Mouse (Mus musculus) small intestine, adult 10 weeks (tissue): ENCODE measurements around the gene S100z. TPM values are rescaled to one million over a fixed set of nuclear protein-coding genes. Genes with fewer than 3 reads are reported as not detected.

Experiments used
- polyA plus RNA-seq: library from polyadenylated mRNA; stranded (reverse); fragments of 350-450 nt; fragmentation: Illumina TruSeq; extraction: RNeasy Lipid Tissue Mini Kit (QIAGEN cat#74804); gene quantifications from one replicate; pipeline ENCODE4 v1.2.3, GENCODE M21; 2014; ENCODE audit warnings: low replicate concordance

The S100z gene
- not detected for polyA plus RNA-seq

GRCm38 (mm10) chr13:95478671-95479413, at the start of gene S100z:
Gene S100z (minus strand): TSS chr13:95478721.

GRCm38 (mm10) chr13:95524674-95525491, 46.4 kb upstream of the S100z start, which contains the start of gene F2rl1:
Gene F2rl1 (minus strand): TSS chr13:95525227.

GRCm38 (mm10) chr13:95444824-95445223, 33.7 kb downstream of the S100z start, which contains the start of gene Crhbp:
Gene Crhbp (minus strand): TSS chr13:95444924.

Other genes with a start within 250 kb of the S100z start
- 5.6 TPM for gene Pde8b, start 228.4 kb downstream of the S100z start, polyA plus RNA-seq
- 5.8 TPM for gene Zbed3, start 155.1 kb downstream of the S100z start, polyA plus RNA-seq
- gene Aggf1, start 103.4 kb downstream of the S100z start, polyA plus RNA-seq = 25.1 TPM
- gene Crhbp, start 33.8 kb downstream of the S100z start, polyA plus RNA-seq = not detected
- gene F2rl1, start 46.5 kb upstream of the S100z start, polyA plus RNA-seq = 19.2 TPM
- gene F2r, start 139.8 kb upstream of the S100z start, polyA plus RNA-seq = 42.1 TPM
- 0.45 TPM for gene F2rl2, start 218.1 kb upstream of the S100z start, polyA plus RNA-seq